ENCODE assay signal across 10 mouse cellular contexts in the genomic region with DNA sequence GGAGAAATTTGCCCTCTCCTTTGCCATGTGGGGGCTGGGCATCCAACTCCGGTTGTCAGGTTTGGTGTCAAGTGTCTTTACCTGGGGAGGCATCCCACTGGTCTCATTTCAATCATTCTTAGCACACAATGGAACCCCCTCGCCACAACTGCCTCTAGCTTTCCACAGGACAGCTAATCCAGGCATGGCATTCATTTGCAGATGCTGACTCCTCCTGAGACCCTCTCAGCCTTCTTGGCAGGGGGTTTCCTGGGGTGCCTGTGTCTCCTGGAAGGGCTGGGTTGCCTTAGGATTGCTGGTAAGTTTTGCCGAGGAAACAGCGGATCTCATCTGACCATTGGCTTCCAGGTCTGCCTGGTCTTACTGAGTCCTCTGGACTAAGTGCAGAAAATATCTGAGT. TPM values are rescaled to one million over a fixed set of nuclear protein-coding genes. Genes with fewer than 3 reads are reported as not detected.
DNase-seq lines count a peak whose midpoint lies in the region; ATAC-seq and TF ChIP-seq lines count a peak whose summit lies in the region.
"Had no signal": no experiment of that assay in that cellular context is flagged by ENCODE, and none has a peak within 500 bp of the region (broad histone marks: within the 10 kb centered on the region; RNA-seq: fewer than 3 reads in every experiment).

A gene (plus strand): TSS at position 202 of the 400 bp plus-strand sequence.

- DNase-seq in neural tube, embryonic 11.5 days (ENCODE audit: low spot score): no peak
- DNase-seq in neural tube, embryonic 10.5 days (ENCODE audit: extremely low spot score, low spot score): no peak
- DNase-seq in forebrain, embryonic 11.5 days (ENCODE audit: low spot score): no peak
- no peak for DNase-seq in limb, embryonic 14.5 days (ENCODE audit: low spot score)
- DNase-seq in spleen, adult 12 weeks (ENCODE audit: low spot score): no peak
- DNase-seq in left cerebral cortex, adult 2 months (ENCODE audit: extremely low spot score in 1 of 2, low spot score in 2 of 2): no peak
- no peak for DNase-seq in left cerebral cortex, adult 18-20 months (ENCODE audit: low spot score in 2 of 2)
- DNase-seq: cerebellum, adult 8-10 months; kidney, postnatal 4 days had no signal

- H3K9ac ChIP-seq in neural tube, embryonic 11.5 days (ENCODE audit: low read length): no peak within 1 kb of the TSS
- H3K9ac ChIP-seq in forebrain, embryonic 11.5 days (ENCODE audit: low read length): no peak within 1 kb of the TSS
- no peak within 1 kb of the TSS for H3K9ac ChIP-seq in limb, embryonic 14.5 days (ENCODE audit: low read depth, low read length, severe bottlenecking)
- H3K9ac ChIP-seq: liver, embryonic 15.5 days had no signal

- intact Hi-C loops in left cerebral cortex, adult 2 months (cut with DNase I): no loop called here

- H3K4me2 ChIP-seq in neural tube, embryonic 11.5 days (ENCODE audit: low read depth): peak within 1 kb of the TSS; percentile 29
- H3K4me2 ChIP-seq in forebrain, embryonic 11.5 days (ENCODE audit: low read depth, low read length, severe bottlenecking): 0 out of 2 replicates have a peak within 1 kb of the TSS, but pooled peaks have one; percentile 39
- peak within 1 kb of the TSS; percentile 44 for H3K4me2 ChIP-seq in limb, embryonic 14.5 days (replicated peaks; ENCODE audit: low read depth, low read length, severe bottlenecking)
- H3K4me2 ChIP-seq: liver, embryonic 15.5 days had no signal

- TF ChIP-seq POLR2A in limb, embryonic 14.5 days (IDR thresholded peaks at IDR 0.05; ENCODE audit: borderline replicate concordance, extremely low read depth, insufficient read depth, insufficient read length): no peak

- 2% methylated on average over 4 of the region's 4 CpGs for WGBS in neural tube, embryonic 11.5 days
- WGBS in forebrain, embryonic 11.5 days: 2% methylated on average over 4 of the region's 4 CpGs
- 8% methylated on average over 4 of the region's 4 CpGs for WGBS in limb, embryonic 14.5 days

- ATAC-seq in neural tube, embryonic 11.5 days (ENCODE audit: insufficient read depth, low FRiP score, low TSS enrichment): no peak
- no peak for ATAC-seq in forebrain, embryonic 11.5 days (replicated peaks; ENCODE audit: low FRiP score)
- ATAC-seq in limb, embryonic 14.5 days (ENCODE audit: low FRiP score, low read depth): no peak

- peaks cover 49% of the 10 kb centered on the region for H3K27me3 ChIP-seq in neural tube, embryonic 11.5 days (ENCODE audit: control insufficient read depth, insufficient read depth, low read length)
- peaks cover 47% of the 10 kb centered on the region for H3K27me3 ChIP-seq in forebrain, embryonic 11.5 days (ENCODE audit: control insufficient read depth, insufficient read depth, low read length)
- peaks cover 48% of the 10 kb centered on the region for H3K27me3 ChIP-seq in limb, embryonic 14.5 days (ENCODE audit: control insufficient read depth, insufficient read depth, low read length)

- H3K4me1 ChIP-seq in neural tube, embryonic 11.5 days (ENCODE audit: control insufficient read depth, insufficient read depth, low read length): 0 out of 2 replicates have a peak, but pooled peaks cover 6% of the 10 kb centered on the region
- peaks cover 6% of the 10 kb centered on the region; the same call in 1 of the 2 replicates for H3K4me1 ChIP-seq in forebrain, embryonic 11.5 days (replicated peaks; ENCODE audit: control insufficient read depth, insufficient read depth, low read length)
- peaks cover 11% of the 10 kb centered on the region; the same call in 1 of the 2 replicates for H3K4me1 ChIP-seq in limb, embryonic 14.5 days (ENCODE audit: control insufficient read depth, insufficient read depth, low read length)
- H3K4me1 ChIP-seq: liver, embryonic 15.5 days had no signal

- no peaks in the 10 kb centered on the region for H3K9me3 ChIP-seq in neural tube, embryonic 11.5 days (ENCODE audit: control insufficient read depth, low read length)
- no peaks in the 10 kb centered on the region for H3K9me3 ChIP-seq in forebrain, embryonic 11.5 days (ENCODE audit: control insufficient read depth, low read length)
- H3K9me3 ChIP-seq in limb, embryonic 14.5 days (ENCODE audit: control insufficient read depth, low read length): no peaks in the 10 kb centered on the region
- H3K9me3 ChIP-seq: liver, embryonic 15.5 days had no signal

- no peak within 1 kb of the TSS for H3K4me3 ChIP-seq in neural tube, embryonic 11.5 days (ENCODE audit: low read depth, low read length)
- peak within 1 kb of the TSS; percentile 17; the same call in 1 of the 2 replicates for H3K4me3 ChIP-seq in forebrain, embryonic 11.5 days (ENCODE audit: low read depth, low read length)
- peak within 1 kb of the TSS; percentile 30 for H3K4me3 ChIP-seq in limb, embryonic 14.5 days (replicated peaks; ENCODE audit: low read length)
- H3K4me3 ChIP-seq in left cerebral cortex, adult 2 months: no peak within 1 kb of the TSS
- H3K4me3 ChIP-seq: liver, embryonic 15.5 days had no signal

- H3K27ac ChIP-seq in neural tube, embryonic 11.5 days (ENCODE audit: low read depth, low read length): no peak within 1 kb of the TSS
- no peak within 1 kb of the TSS for H3K27ac ChIP-seq in forebrain, embryonic 11.5 days (ENCODE audit: low read depth, low read length)
- H3K27ac ChIP-seq in limb, embryonic 14.5 days (replicated peaks; ENCODE audit: low read depth, low read length): no peak within 1 kb of the TSS
- H3K27ac ChIP-seq in left cerebral cortex, adult 2 months: no peak within 1 kb of the TSS
- H3K27ac ChIP-seq: liver, embryonic 15.5 days had no signal

- no peaks in the 10 kb centered on the region for H3K36me3 ChIP-seq in neural tube, embryonic 11.5 days (ENCODE audit: control insufficient read depth, insufficient read depth, low read length)
- H3K36me3 ChIP-seq in forebrain, embryonic 11.5 days (ENCODE audit: control insufficient read depth, insufficient read depth, low read length): no peaks in the 10 kb centered on the region
- H3K36me3 ChIP-seq in limb, embryonic 14.5 days (ENCODE audit: control insufficient read depth, insufficient read depth, low read length): peaks cover 8% of the 10 kb centered on the region; the same call in 1 of the 2 replicates

- TF ChIP-seq CTCF in left cerebral cortex, adult 2 months (IDR thresholded peaks at IDR 0.05): no peak

RNA-seq across cellular contexts. Expression of the gene that starts here (rescaled TPM):
- not detected in 2 replicates for polyA plus RNA-seq in neural tube, embryonic 11.5 days (2014; fragmentation: Nextera tagmentation; extraction: Ambion mirVana)
- not detected in 2 replicates for polyA plus RNA-seq in forebrain, embryonic 11.5 days (2014; fragmentation: Nextera tagmentation; extraction: Ambion mirVana)
- polyA plus RNA-seq in limb, embryonic 14.5 days (2012; rRNA removed): 0.04 TPM in 1 of 2 replicates, not detected in the other
- not detected in 2 replicates for polyA plus RNA-seq in limb, embryonic 14.5 days (2014; fragmentation: Nextera tagmentation; extraction: Ambion mirVana)
- not detected for total RNA-seq in left cerebral cortex, adult 2 months (2021)
- total RNA-seq in left cerebral cortex, adult 18-20 months (2021): not detected
- polyA plus RNA-seq: liver, embryonic 15.5 days had no signal

Comparison
In these comparisons a context has a peak if more than half of its experiments do, and no peak if none do; other contexts are left out.
1. H3K4me3 ChIP-seq: peak in forebrain, embryonic 11.5 days (single experiment) and limb, embryonic 14.5 days (single experiment); none in neural tube, embryonic 11.5 days (single experiment) and left cerebral cortex, adult 2 months (single experiment).
2. Peak in every context shown above with its lines, with median percentiles within 50 percentile points of each other: H3K4me2 ChIP-seq.